Mouse (Mus musculus) mammary gland, adult 2 months (tissue): ENCODE data around the gene Hhex. TPM values are rescaled to one million over a fixed set of nuclear protein-coding genes. Genes with fewer than 3 reads are reported as not detected.

Experiments used
- polyA plus RNA-seq: library from polyadenylated mRNA; depleted of rRNA; stranded (reverse); fragments of >200 nt; gene quantifications from 2 replicates; pipeline ENCODE4 v1.2.3, GENCODE M21; 2012; ENCODE audit warnings: low replicate concordance; rRNA removed

Gene Hhex
- polyA plus RNA-seq = 7.6 and 65.5 TPM in 2 replicates

GRCm38 (mm10) chr19:37434263-37434951, at the start of gene Hhex:
TSS of gene Hhex (plus strand) at chr19:37434810.

Other genes starting within 250 kb of the Hhex start
- gene March5, start 227.3 kb upstream of the Hhex start, polyA plus RNA-seq = 42.9 and 60.7 TPM in 2 replicates
- gene Cpeb3, start 226.2 kb upstream of the Hhex start, polyA plus RNA-seq = 8.9 and 20.0 TPM in 2 replicates
- gene Ide, start 97.0 kb upstream of the Hhex start, polyA plus RNA-seq = 15.1 and 52.9 TPM in 2 replicates
- gene Kif11, start 58.4 kb upstream of the Hhex start, polyA plus RNA-seq = 0.54 and 1.1 TPM in 2 replicates
- gene Exoc6, start 115.6 kb downstream of the Hhex start, polyA plus RNA-seq = 6.1 and 14.1 TPM in 2 replicates